Mouse (Mus musculus) c-Kit-positive CD71-positive TER-119-positive erythroid progenitor cells, embryonic 14.5 days (primary cell): ENCODE data around the gene Shc4.

Experiments used
- DNase-seq: peaks from one replicate; pipeline ENCODE4 v3.0.0-alpha.2; 2013; ENCODE audit warnings: low spot score

The Shc4 gene

GRCm38 (mm10) chr2:125724086-125724430 is at the start of gene Shc4:
Shc4 (minus strand) TSS chr2:125724148.
- DNase-seq = no peak

DNA sequence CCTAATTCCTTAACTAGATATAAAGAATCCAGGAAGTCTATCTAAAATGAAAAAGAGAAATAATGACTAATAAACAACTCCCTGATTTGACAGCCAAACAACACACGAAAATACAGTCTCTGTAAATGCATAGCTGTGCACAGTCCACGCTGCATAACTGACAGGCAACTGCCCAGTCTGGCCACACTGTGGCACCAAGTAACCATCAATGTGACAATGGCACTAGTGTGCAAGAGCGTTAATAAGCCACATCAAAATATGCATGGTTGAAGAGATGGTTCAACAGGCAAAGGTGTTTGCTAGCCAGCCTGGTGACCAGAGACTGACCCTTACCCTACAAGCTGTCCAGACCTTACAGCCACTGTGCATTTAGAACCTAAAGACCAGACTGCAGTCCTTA is 41.1 kb upstream of the Shc4 start:
- DNase-seq = no peak

DNA sequence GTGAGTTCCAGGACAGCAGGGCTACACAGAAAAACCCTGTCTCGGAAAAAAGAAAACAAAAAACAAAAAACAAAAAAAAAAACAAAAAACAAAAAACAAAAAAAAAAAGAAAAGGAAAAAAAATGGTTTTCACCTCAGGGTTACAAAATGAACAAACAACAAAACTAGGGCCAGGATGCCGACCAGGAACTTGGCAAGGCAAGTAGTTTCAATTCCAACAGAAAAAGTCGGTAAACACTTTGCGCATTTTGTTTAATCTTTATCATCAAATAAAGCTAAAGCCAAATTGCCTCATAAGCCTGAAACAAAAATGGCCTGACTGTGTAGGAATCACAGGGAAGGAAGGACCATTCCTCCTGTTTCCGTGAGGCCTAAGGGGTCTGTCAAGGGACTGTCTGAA is 40.6 kb upstream of the Shc4 start:
- DNase-seq = no peak

DNA sequence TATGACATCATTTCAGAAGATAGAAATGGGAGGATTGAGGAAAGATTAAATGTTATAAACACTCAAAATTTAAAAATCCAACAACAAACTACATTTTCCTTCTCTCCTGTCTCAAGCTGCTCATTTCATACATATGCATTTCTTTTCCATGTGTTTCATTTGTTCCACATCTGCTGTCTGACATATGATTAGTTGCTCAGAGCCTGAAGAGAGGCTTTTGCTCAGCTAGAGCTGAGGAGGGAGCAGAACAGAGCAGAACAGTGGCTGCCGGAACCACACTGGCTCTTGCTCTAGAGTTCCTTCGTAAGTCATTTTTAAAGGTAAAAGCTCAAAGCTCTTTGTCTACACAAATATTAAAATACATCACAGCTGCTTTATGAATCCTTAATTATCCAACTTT is 25.4 kb upstream of the Shc4 start:
- DNase-seq = no peak

DNA sequence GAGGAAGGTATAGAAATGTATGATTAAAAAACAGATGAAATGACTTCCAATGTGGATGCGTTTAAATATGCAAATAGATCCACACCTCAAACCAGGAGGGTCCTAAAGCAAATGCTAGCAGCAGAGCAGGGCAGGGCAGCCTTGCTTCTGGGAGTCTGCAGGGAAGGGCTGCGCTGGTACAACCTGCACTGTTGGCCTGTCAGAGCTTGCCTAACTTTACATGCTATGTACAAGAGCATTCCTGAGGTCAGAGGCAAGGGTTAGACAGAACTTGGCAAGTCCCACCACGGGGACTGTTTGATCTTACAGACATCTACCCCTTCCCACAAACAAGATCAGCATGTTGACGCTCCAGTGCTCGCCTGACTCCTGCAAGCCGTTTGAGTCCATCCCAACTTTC is 15.4 kb upstream of the Shc4 start:
- no peak for DNase-seq

DNA sequence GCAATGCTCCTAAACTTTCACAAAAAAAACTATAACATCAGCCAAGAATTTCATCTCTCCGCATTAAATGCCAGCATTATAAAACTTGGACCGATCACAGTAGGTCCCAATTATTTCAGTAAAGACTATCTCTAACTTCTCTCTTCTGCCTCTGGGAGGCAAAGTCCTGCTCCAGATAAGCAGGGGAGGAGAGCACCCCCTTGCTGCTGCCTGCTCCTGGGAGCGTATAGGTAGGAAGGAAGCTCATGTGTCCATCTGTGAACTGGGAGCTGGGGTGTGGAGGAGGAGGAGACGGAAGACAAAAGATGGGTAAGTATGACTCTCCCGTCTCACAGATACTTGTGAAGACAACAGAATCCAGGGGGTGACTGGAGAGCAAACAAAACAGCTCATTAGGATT is 14.8 kb upstream of the Shc4 start:
- no peak for DNase-seq

DNA sequence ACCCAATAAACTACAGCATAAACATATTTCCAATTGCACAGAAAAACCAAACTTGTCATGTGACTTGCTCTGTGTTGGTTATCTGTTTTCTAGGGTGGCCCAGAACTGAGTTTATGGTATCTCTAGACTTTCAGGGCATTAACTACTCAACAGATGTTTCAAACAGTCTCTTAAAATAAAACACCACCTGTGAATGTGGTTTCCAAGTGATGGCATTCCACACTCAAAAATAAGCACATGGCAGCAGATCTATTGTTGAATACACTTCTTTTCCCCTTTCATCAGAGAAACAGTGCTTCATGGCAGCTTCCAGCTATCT is 12.0 kb upstream of the Shc4 start:
- no peak for DNase-seq

DNA sequence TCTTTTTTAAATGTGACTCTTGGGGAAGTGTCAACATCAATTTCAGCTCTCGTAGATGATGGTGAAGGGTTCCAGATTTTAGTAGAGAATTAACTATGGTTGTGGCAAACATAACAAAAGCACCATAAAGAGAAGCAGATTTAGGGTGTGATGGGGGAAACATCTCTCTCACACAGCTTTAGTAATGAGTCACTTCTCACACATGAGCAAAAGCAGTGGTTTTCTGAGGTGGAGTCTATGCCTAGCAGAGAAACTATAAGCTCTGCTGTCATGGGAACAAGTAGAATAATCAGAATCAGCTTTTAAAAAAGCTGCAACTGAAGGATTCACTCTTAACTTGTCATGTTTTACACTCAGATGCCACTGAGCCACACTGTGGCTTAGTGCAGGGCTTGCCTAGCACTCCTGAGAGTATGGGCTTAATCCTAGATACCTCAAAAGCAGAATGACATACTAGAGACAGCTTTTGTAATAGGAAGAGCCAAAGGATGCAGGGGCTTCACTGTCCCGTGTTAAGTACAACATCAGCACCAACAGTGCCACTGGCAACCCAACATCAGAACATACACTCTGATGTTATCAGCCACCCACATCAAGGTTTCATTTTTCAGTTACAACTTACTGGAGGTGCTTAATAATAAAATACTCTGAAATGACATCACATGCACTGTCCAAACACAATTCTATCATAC is 11.5 kb upstream of the Shc4 start:
- DNase-seq = no peak

DNA sequence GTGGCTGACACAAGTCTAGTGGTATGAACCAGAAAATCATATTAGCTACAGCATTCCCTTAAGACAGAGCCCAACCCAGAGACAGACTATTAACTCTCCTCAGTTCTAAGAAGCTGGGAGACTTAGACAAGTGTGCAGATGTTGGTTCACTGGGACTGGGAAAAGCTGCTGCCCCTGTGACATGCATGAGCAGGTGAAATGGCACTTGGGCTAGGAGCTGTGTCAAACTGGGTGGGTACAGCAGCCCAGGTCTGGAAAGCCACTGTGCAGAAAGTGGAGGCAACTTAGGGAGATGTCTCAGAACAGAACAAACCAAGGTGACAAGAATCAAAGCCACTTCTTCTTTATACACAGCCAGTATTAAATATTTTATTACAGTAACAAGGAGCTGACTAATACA is 10.8 kb upstream of the Shc4 start:
- no peak for DNase-seq

DNA sequence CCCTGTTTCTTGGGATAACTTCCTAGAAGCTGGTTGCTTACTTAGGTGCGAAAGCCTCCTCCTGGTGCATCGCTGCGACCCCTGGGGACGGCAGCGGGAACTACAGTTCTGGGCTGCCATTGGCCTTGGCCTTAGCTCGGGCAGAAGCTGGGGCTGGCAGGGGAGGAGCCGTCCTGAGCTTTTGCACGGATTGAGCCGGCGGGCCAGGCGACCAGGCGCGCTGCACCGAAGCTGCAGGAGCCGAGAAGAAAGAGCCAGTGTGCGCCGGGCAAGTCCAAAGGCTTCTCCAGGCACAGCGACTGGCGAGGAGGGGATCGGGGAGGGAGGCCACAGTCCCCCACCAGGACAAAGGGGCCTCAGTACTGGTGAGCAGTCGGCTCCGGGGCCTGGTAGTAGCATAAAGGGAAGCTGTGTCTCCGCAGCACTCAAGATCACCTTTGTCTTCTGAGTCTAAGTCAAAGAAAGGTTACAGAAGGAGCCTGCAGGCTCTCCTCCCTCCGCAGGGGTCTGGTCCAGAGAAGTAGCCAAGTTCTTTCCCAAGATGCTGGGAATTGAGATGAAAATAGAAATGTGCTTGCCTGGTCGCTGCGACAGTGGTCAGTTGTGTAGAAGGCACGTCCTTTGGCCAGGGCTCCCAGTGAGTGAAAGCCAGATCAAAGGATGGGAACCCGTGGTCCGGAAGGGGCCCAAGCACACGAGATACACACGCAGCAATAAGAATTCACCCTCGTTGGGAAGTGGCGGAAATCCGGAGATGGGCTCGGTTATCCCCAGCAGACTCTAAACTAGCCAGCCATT is 8.0 kb upstream of the Shc4 start:
- peak; percentile 67 for DNase-seq

GRCm38 (mm10) chr2:125724546-125725114 is 682 bp upstream of the Shc4 start:
- DNase-seq = no peak

DNA sequence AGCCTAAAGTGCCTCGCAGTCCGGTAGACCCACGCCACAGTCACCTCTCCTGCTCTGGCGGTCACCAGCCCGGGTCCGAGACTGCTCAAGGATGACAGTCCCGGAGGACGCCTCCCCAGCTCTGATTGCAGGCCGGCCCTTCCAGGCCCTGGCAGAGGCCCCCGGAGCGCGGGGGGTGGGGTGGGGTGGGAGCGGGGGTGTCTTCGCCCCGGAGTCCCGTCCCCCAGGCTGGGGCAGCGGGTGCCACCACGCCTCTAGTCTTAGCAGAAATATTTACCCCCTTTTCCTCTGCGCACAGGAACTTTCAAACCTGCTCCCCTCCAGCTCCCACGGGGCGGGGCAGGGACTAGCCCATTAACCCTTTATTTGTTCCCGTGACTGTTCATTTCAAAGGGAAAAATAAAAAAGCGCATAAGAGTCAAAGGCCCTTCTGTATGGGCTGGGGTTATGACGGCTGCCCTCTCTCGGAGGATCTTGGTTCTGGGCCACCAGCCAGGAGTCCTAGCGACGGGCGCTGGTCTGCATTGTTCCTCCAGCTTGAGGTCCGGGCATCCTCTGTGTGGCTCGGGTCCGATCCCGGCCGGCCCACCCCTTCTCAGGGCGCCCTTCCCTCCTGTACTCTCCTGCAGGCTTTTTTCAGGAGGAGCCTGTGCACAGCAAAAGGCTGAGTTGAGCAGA is 401 bp downstream of the Shc4 start:
- no peak for DNase-seq

GRCm38 (mm10) chr2:125723086-125723407 is 901 bp downstream of the Shc4 start:
- DNase-seq = no peak

- no peak for DNase-seq
Measured at GRCm38 (mm10) chr2:125716599-125716998, 7.3 kb downstream of the Shc4 start.

DNA sequence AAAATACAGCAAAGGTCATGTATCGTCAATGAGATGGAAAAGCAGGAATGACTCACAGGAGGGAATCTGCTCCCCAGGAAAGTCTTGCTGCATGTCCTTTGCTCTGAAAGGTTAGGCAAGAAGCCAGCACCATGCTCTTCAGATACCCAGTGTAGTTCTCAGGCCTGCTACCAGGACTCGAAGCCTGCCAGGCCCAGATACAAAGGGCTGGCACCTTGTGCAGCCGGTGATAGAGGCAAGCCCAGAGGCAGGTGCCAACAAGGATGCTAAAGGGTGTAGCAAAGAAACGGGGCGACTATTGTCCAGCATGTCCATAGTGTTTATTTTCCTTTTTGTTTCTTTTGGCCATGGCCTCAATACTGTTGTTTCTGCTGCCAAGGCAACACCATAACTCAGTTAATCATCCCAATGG is 17.4 kb downstream of the Shc4 start:
- DNase-seq = no peak

- DNase-seq = no peak
Measured at GRCm38 (mm10) chr2:125704907-125705631, 18.9 kb downstream of the Shc4 start.

GRCm38 (mm10) chr2:125702851-125703250 is 21.1 kb downstream of the Shc4 start:
- DNase-seq = no peak

DNA sequence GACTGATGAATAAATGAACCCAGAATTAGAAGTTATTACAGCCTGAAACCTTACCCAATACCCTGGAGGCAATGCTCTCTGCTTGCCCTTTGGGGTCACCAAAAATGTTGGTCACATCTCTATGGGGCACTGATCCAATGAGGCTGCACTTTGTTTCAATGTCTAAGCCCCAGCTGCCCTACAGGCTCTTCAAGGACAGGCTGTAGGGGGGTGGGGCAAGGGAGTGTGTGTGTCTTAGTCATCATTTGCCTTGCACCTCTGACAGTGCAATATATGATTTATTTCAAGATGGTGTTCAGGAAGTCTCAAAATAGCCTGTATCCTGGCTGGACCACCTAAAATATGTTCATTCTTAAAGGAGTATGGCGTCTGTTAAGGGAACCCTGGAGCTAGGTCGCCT is 22.3 kb downstream of the Shc4 start:
- DNase-seq = no peak

- DNase-seq = no peak
Measured at GRCm38 (mm10) chr2:125696219-125696618, 27.7 kb downstream of the Shc4 start.

DNA sequence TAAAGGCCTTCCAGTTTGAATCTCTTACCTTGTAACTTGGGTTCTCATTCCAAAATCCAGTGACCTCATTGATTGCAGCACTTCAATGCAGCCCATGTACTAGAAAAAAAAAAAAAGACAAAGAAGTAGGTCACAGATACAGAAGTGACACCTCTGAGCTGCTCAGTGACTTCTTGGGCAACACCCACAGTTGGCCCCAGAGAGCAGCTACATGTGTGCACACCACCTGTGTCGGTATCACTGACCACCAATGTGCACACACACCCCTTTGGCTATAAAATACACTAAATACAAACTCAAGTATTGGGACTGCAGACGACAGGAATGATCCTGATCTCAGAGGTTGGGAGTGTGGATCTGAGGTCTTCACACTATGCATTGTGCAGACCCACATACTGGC is 29.1 kb downstream of the Shc4 start:
- no peak for DNase-seq

DNA sequence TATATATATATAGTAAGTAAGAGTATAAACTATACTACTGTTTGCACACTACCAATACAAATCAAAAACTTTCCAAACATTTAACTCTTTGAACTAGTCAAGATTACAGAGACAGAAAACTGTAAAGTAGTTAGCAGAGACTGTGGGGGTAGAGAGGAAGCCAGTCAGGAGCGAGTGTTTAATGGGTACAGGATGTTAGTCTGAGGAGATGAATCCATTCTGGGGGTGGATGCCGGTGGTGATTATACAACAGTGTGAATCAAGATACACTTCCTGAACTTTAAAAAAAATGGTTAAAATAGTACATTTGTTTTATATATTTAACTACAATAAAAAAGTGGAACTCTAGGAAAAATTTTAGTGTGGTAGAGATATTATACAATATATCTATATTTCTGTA is 31.9 kb downstream of the Shc4 start:
- no peak for DNase-seq

GRCm38 (mm10) chr2:125685441-125686150 is 38.4 kb downstream of the Shc4 start:
- DNase-seq = no peak
